Mouse (Mus musculus) neutrophil, adult 83 days (primary cell): ENCODE results near the gene Usp13. TPM values are rescaled to one million over a fixed set of nuclear protein-coding genes. Genes with fewer than 3 reads are reported as not detected.

Source experiments
- total RNA-seq, 2 experiments: library from RNA; stranded (reverse); gene quantifications; one replicate each; pipeline ENCODE4 v1.2.4; 2023

Gene Usp13
- not detected for total RNA-seq

DNA sequence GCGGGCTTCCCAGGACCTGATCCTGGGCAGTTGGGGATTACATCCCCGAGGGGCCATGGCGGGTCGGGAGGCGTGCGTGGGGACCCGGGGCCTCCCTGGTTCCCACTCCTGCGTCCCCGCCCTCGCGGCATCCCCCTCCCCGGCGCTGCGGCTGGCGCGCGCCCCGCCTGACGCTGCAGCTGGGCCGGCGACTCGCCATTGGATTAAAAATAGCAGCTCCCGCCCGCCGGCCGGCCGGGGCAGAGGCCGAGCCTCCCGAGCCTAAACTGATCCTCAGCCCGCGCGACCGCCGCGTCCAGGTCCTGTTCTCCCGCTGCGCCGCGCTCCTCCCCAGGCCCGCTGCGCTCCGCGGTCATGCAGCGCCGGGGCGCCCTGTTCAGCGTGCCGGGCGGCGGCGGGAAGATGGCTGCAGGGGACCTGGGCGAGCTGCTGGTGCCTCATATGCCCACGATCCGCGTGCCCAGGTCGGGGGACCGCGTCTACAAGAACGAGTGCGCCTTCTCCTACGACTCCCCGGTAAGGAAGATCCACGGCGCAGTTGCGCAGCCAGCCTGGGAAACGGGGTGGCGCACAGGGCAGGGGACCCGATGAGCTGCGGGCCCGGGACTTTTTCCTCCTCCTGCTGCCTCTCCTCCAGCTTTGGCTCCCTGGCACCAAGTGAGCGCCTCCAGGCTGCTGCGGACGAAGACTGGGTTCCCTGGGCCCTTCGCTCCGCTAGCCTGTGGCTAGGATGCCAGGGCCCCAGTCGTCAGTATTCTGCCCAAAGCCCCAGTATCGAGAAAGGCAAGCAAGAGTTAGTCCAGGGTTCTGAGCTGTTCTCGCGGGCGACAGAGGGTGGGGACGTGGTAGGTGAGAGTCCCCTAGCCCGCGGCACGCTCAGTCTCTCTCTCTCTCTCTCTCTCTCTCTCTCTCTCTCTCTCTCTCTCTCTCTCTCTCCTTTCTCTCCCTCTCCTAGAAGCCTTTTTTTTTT, at the start of gene Usp13:
TSS of gene Usp13 (plus strand) at position 190 of the 970 bp plus-strand sequence.

Other genes with a start within 250 kb of the Usp13 start
- gene Gnb4, start 201.0 kb upstream of the Usp13 start, total RNA-seq = 10 to 100 TPM; 11.3 to 13.6 TPM
- 10 to 100 TPM; 33.9 to 34.3 TPM for gene Actl6a, start 111.2 kb upstream of the Usp13 start, total RNA-seq
- gene Ndufb5, start 80.6 kb upstream of the Usp13 start, total RNA-seq = 10 to 100 TPM; 57.9 to 65.2 TPM
- gene Mrpl47, start 79.9 kb upstream of the Usp13 start, total RNA-seq = 1 to 10 TPM; 4.1 to 5.5 TPM